Mouse (Mus musculus): ENCODE results near the gene Hinfp. TPM values are rescaled to one million over a fixed set of nuclear protein-coding genes. Genes with fewer than 3 reads are reported as not detected.

Gene Hinfp
- 14.9 and 18.5 TPM in 2 replicates for polyA plus RNA-seq (2015; fragmentation: Nextera tagmentation; extraction: Ambion mirVana)

DNA sequence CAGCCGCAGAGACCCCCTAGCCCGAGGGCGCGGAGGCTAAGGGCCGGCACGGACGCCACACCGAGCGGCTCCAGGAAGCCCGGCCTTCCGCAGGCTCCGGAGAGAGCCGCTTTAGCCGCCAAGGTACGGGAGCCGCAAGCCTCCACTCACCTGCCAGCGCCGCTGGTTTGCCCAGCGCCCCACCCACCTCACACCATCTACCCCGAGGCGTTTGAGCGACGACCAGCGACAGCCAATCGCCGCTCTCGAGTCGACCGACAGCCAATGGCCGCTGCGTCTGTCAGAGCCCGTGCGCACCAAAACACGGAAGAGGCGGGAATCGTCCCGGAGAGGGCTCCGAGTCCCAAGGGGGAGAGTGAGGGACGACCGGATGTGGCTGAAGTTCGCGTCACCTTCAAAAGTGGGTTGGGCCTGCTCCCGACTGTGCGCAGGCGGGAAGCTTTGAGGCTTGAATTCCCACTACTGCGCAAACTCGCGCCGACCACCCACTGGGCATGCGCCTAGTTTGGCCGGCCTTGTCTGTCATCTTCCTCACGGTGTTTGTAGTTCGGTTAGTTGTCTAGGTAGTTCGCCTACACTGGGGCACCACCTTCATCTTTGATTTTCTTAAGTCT is at the start of gene Hinfp:
Hinfp (minus strand) TSS at position 206 of the 614 bp plus-strand sequence.
- H3K4me1 ChIP-seq (replicated peaks; ENCODE audit: insufficient read depth, low read length), result 0 out of 2 replicates have a peak, but pooled peaks cover 10% of the 10 kb centered on the region
- H3K9ac ChIP-seq (ENCODE audit: low read depth, low read length), result peak within 1 kb of the TSS; percentile 88
- H3K9me3 ChIP-seq (replicated peaks; ENCODE audit: low read length), result no peaks in the 10 kb centered on the region
- ATAC-seq (replicated peaks; ENCODE audit: low FRiP score, low read depth) (peak; percentile 98), DNase-seq (ENCODE audit: low spot score) (peak; percentile 100)
- peak within 1 kb of the TSS; percentile 75 for H3K27ac ChIP-seq
- WGBS, result under 1% methylated on average over 54 of the region's 54 CpGs
- TF ChIP-seq CTCF (IDR thresholded peaks at IDR 0.05; ENCODE audit: low read depth), result no peak
- no peaks in the 10 kb centered on the region for H3K27me3 ChIP-seq (ENCODE audit: insufficient read depth, low read length)
- peak within 1 kb of the TSS; percentile 75 for H3K4me2 ChIP-seq (ENCODE audit: low read length)
- peaks cover 21% of the 10 kb centered on the region; the same call in 1 of the 2 replicates for H3K36me3 ChIP-seq (ENCODE audit: insufficient read depth, low read length)
- H3K4me3 ChIP-seq (replicated peaks; ENCODE audit: low read depth, low read length), result peak within 1 kb of the TSS; percentile 82

DNA sequence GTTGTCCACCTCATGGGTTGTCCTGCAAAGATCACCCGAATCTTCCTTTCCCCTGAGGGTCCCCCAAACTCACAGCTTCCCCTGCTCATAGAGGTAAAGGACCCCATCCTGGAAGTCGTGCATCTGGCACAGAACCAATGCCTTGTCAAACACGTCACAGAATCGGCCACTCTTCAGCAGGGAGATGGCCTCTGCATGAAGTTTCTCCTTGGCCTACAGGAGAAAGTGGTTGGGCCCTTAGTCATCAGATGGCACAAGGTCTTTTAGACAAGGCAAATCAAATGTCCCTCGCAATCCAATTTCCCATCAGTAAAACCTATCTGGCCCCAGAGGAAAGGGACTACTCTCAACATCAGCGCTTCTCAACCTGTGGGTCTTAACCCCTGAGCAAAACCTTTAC is 47.7 kb upstream of the Hinfp start:
- Histone ChIP-seq H3K36me3 (ENCODE audit: insufficient read depth, low read length) (peaks cover 69% of the 10 kb centered on the region), H3K9ac (ENCODE audit: low read depth, low read length) (no peak overlapping the region), H3K27me3 (ENCODE audit: insufficient read depth, low read length) (no peaks in the 10 kb centered on the region), H3K4me1 (replicated peaks; ENCODE audit: insufficient read depth, low read length) (no peaks in the 10 kb centered on the region), H3K4me3 (replicated peaks; ENCODE audit: low read depth, low read length) (no peak overlapping the region), H3K4me2 (ENCODE audit: low read length) (no peak overlapping the region), H3K27ac (no peak overlapping the region), H3K9me3 (replicated peaks; ENCODE audit: low read length) (no peaks in the 10 kb centered on the region)
- TF ChIP-seq CTCF (IDR thresholded peaks at IDR 0.05; ENCODE audit: low read depth), result no peak
- 92% methylated on average over 6 of the region's 6 CpGs for WGBS
- DNase-seq (ENCODE audit: low spot score), result no peak
- no peak for ATAC-seq (replicated peaks; ENCODE audit: low FRiP score, low read depth)

DNA sequence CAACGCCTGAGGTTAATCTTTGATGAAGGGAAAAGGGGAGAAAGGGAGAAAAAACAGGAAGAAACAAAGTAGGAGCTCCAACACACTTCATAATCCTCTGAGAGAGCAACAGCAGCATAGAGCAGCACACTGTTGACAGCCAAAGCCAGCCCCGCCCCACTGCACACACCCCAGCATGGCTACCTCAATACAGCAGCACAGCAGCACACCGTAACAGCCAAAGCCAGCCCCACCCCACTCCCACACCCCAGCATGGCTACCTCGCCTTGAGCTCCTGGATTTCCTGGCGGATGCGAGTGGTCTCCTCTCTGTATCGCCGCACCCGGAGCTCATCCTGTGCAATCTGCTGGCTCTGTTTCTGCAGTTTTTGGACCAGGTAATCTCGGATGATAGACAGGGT is 46.9 kb upstream of the Hinfp start:
- Histone ChIP-seq H3K4me1 (replicated peaks; ENCODE audit: insufficient read depth, low read length) (no peaks in the 10 kb centered on the region), H3K9ac (ENCODE audit: low read depth, low read length) (no peak overlapping the region), H3K4me2 (ENCODE audit: low read length) (no peak overlapping the region), H3K27ac (no peak overlapping the region), H3K36me3 (ENCODE audit: insufficient read depth, low read length) (peaks cover 70% of the 10 kb centered on the region), H3K27me3 (ENCODE audit: insufficient read depth, low read length) (no peaks in the 10 kb centered on the region), H3K4me3 (replicated peaks; ENCODE audit: low read depth, low read length) (no peak overlapping the region), H3K9me3 (replicated peaks; ENCODE audit: low read length) (no peaks in the 10 kb centered on the region)
- ATAC-seq (replicated peaks; ENCODE audit: low FRiP score, low read depth), result no peak; the same call in 1 of the 2 replicates
- 92% methylated on average over 10 of the region's 10 CpGs for WGBS
- no peak for TF ChIP-seq CTCF (IDR thresholded peaks at IDR 0.05; ENCODE audit: low read depth)
- DNase-seq (ENCODE audit: low spot score), result no peak

DNA sequence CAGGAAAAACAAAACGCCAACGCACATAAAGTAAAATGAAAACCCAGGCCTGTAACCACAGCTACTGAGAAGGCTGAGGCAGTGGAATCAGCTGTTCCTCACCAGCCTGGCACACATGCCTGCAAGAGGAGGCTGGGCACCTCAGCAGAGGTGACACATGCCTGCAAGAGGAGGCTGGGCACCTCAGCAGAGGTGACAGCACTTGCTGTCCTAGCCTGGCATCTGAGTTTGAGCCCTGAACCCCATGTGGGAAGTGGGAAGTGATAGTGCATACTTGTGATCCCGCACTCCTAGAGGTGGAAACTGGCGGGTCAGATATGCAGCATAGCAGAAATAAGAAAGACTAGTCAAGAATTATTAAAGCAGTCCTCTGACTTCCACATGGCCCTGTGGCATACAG is 45.9 kb upstream of the Hinfp start:
- Histone ChIP-seq H3K4me3 (replicated peaks; ENCODE audit: low read depth, low read length) (no peak overlapping the region), H3K27ac (no peak overlapping the region), H3K36me3 (ENCODE audit: insufficient read depth, low read length) (peaks cover 64% of the 10 kb centered on the region), H3K9me3 (replicated peaks; ENCODE audit: low read length) (no peaks in the 10 kb centered on the region), H3K27me3 (ENCODE audit: insufficient read depth, low read length) (no peaks in the 10 kb centered on the region), H3K4me1 (replicated peaks; ENCODE audit: insufficient read depth, low read length) (no peaks in the 10 kb centered on the region), H3K9ac (ENCODE audit: low read depth, low read length) (no peak overlapping the region), H3K4me2 (ENCODE audit: low read length) (no peak overlapping the region)
- 97% methylated on average over 4 of the region's 4 CpGs for WGBS
- DNase-seq (ENCODE audit: low spot score) (no peak), ATAC-seq (replicated peaks; ENCODE audit: low FRiP score, low read depth) (no peak)
- TF ChIP-seq CTCF (IDR thresholded peaks at IDR 0.05; ENCODE audit: low read depth), result no peak

DNA sequence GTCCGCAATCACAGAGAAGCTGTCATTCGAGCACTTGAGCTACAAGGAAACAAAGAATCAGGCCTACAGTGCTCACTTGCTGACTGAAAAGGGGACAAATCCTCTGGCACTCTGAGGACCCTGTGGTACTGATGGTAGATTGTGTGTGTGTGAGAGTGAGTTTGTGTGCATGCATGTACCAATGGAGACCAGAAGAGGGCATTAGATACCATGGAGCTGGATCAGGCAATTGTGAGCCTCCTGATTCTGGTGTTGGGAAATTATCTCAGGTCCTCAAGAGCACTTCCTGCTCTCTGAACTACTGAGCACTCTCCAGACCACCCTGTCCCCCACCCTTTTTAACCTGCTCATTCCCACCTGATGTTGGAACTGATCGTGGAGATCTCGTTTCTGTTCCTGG is 43.1 kb upstream of the Hinfp start:
- Histone ChIP-seq H3K9me3 (replicated peaks; ENCODE audit: low read length) (no peaks in the 10 kb centered on the region), H3K4me3 (replicated peaks; ENCODE audit: low read depth, low read length) (no peak overlapping the region), H3K4me1 (replicated peaks; ENCODE audit: insufficient read depth, low read length) (no peaks in the 10 kb centered on the region), H3K9ac (ENCODE audit: low read depth, low read length) (no peak overlapping the region), H3K4me2 (ENCODE audit: low read length) (no peak overlapping the region), H3K36me3 (ENCODE audit: insufficient read depth, low read length) (peaks cover 36% of the 10 kb centered on the region), H3K27ac (no peak overlapping the region), H3K27me3 (ENCODE audit: insufficient read depth, low read length) (no peaks in the 10 kb centered on the region)
- peak; percentile 34 for TF ChIP-seq CTCF (IDR thresholded peaks at IDR 0.05; ENCODE audit: low read depth)
- 95% methylated on average over 4 of the region's 4 CpGs for WGBS
- DNase-seq (ENCODE audit: low spot score) (no peak), ATAC-seq (replicated peaks; ENCODE audit: low FRiP score, low read depth) (no peak)

DNA sequence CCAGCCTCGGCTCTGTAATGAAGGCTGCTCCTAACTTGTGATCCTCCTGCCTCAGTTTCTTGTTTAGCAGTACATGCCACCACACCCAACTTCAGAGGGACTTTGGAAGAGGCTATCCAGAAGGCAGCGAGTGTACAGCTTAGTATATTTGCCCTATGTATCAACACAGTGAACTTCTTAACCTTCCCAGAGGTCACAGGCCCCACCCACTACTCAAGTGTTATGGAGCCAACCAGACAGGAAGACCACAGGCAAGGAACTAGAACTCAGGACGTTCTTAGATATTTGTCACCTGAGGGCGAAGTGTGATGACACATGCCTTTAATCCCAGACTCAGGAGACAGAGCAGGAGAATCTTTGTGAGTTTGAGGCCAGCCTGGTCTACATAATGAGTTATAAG is 42.1 kb upstream of the Hinfp start:
- 0 out of 2 replicates have a peak, but pooled peaks cover 5% of the 10 kb centered on the region for H3K4me1 ChIP-seq (replicated peaks; ENCODE audit: insufficient read depth, low read length)
- no peaks in the 10 kb centered on the region for H3K9me3 ChIP-seq (replicated peaks; ENCODE audit: low read length)
- H3K9ac ChIP-seq (ENCODE audit: low read depth, low read length), result no peak overlapping the region
- no peak overlapping the region for H3K4me3 ChIP-seq (replicated peaks; ENCODE audit: low read depth, low read length)
- no peak overlapping the region for H3K27ac ChIP-seq
- TF ChIP-seq CTCF (IDR thresholded peaks at IDR 0.05; ENCODE audit: low read depth), result no peak
- no peaks in the 10 kb centered on the region for H3K27me3 ChIP-seq (ENCODE audit: insufficient read depth, low read length)
- no peak for DNase-seq (ENCODE audit: low spot score)
- H3K4me2 ChIP-seq (ENCODE audit: low read length), result no peak overlapping the region
- no peak for ATAC-seq (replicated peaks; ENCODE audit: low FRiP score, low read depth)
- WGBS, result 93% methylated on average over 4 of the region's 4 CpGs
- peaks cover 34% of the 10 kb centered on the region for H3K36me3 ChIP-seq (ENCODE audit: insufficient read depth, low read length)
